Mouse (Mus musculus) cerebellum, adult 18-20 months (tissue): Measurements from ENCODE around the gene Atxn10.

Experiments used
- DNase-seq, 2 experiments: peaks; one replicate each; pipeline ENCODE4 v3.0.0; 2021

Atxn10 gene

GRCm38 (mm10) chr15:85406846-85407245, 70.8 kb downstream of the Atxn10 start:
- no peak for DNase-seq

GRCm38 (mm10) chr15:85407342-85407741, 71.3 kb downstream of the Atxn10 start:
- no peak for DNase-seq

GRCm38 (mm10) chr15:85408790-85409189, 72.7 kb downstream of the Atxn10 start:
- peak; percentile 54 to 63 for DNase-seq

GRCm38 (mm10) chr15:85409245-85409783, 73.3 kb downstream of the Atxn10 start:
- peak in 1 of 2 experiments; percentile 16 for DNase-seq

- DNase-seq, result peak; percentile 59 to 73
Measured at GRCm38 (mm10) chr15:85409836-85410235, 73.8 kb downstream of the Atxn10 start.

GRCm38 (mm10) chr15:85414620-85415019, 78.6 kb downstream of the Atxn10 start:
- DNase-seq, result no peak

GRCm38 (mm10) chr15:85420686-85421085, 84.6 kb downstream of the Atxn10 start:
- DNase-seq, result no peak

GRCm38 (mm10) chr15:85424197-85424596, 88.2 kb downstream of the Atxn10 start:
- no peak for DNase-seq

GRCm38 (mm10) chr15:85428140-85428539, 92.1 kb downstream of the Atxn10 start:
- DNase-seq, result no peak

- DNase-seq, result no peak
Measured at GRCm38 (mm10) chr15:85442568-85442967, 106.5 kb downstream of the Atxn10 start.

- DNase-seq, result no peak
Measured at GRCm38 (mm10) chr15:85446652-85447051, 110.6 kb downstream of the Atxn10 start.

GRCm38 (mm10) chr15:85456891-85457290, 120.8 kb downstream of the Atxn10 start:
- DNase-seq, result no peak

- DNase-seq, result no peak
Measured at GRCm38 (mm10) chr15:85457838-85458237, 121.8 kb downstream of the Atxn10 start.

- no peak for DNase-seq
Measured at GRCm38 (mm10) chr15:85458631-85459082, 122.6 kb downstream of the Atxn10 start.

- DNase-seq, result peak; percentile 33 to 59
Measured at GRCm38 (mm10) chr15:85461541-85461940, 125.5 kb downstream of the Atxn10 start.

GRCm38 (mm10) chr15:85462138-85462537, 126.1 kb downstream of the Atxn10 start:
- DNase-seq, result no peak

- DNase-seq, result no peak
Measured at GRCm38 (mm10) chr15:85463027-85463790, 127.2 kb downstream of the Atxn10 start.

- no peak for DNase-seq
Measured at GRCm38 (mm10) chr15:85464190-85464589, 128.1 kb downstream of the Atxn10 start.

- DNase-seq, result no peak
Measured at GRCm38 (mm10) chr15:85464823-85465565, 128.9 kb downstream of the Atxn10 start.

GRCm38 (mm10) chr15:85466456-85467067, 130.5 kb downstream of the Atxn10 start:
- DNase-seq, result no peak

- DNase-seq, result no peak
Measured at GRCm38 (mm10) chr15:85469401-85469800, 133.4 kb downstream of the Atxn10 start.

- DNase-seq, result no peak
Measured at GRCm38 (mm10) chr15:85474697-85475096, 138.7 kb downstream of the Atxn10 start.

GRCm38 (mm10) chr15:85477584-85477983, 141.5 kb downstream of the Atxn10 start:
- DNase-seq, result peak in 1 of 2 experiments; percentile 54
